Mouse (Mus musculus) olfactory bulb, adult 2 months (tissue): ENCODE data around the gene Maats1.

Experiments used
- CTCF ChIP-seq: fragments of 200-500 bp; IDR thresholded peaks from 2 replicates; pipeline ENCODE4 v1.5.1; 2012; ENCODE audit warnings: low read depth, mild to moderate bottlenecking, low read length, moderate library complexity; ENCODE audit not compliant: insufficient read depth
- POLR2A ChIP-seq: fragments of 200-500 bp; IDR thresholded peaks from 2 replicates; pipeline ENCODE4 v1.6.1; 2012; ENCODE audit warnings: mild to moderate bottlenecking, low read depth, low read length, moderate library complexity; ENCODE audit not compliant: insufficient read depth

GRCm38 (mm10) chr16:38379088-38379487 lies 37.1 kb upstream of the Maats1 start:
- TF ChIP-seq CTCF: no peak
- no peak for TF ChIP-seq POLR2A
